Mouse (Mus musculus): Measurements from ENCODE around the gene Asic1.
"Not testable (repeated sequence)": the region's sequence is repeated elsewhere in the genome, so short reads cannot be mapped to it uniquely, and the experiment has no call there.

Asic1 gene

GRCm38 (mm10) chr15:99718461-99719021, 48.4 kb downstream of the Asic1 start:
- peak in 1 of 2 experiments; percentile 38 for DNase-seq (ENCODE audit: low spot score in 2 of 2)

DNA sequence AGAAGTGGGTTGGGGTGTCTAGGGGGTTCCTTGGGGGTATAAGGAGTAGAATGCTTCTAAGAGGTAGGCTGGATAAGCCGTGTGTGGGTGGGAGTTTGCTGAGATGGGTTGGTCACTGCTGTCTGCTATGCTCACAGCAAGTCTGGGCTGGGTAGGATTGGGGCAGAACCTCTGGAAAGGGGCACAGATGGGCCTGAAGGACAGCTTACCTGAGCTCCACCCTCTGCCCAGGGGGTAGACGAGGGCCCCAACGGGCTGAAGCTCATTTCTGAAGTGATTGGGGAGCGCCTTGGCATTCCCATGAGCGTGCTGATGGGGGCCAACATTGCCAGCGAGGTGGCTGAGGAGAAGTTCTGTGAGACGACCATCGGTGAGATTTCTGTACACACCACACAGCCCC, 49.7 kb downstream of the Asic1 start:
- DNase-seq (ENCODE audit: low spot score in 2 of 2) = no peak

DNA sequence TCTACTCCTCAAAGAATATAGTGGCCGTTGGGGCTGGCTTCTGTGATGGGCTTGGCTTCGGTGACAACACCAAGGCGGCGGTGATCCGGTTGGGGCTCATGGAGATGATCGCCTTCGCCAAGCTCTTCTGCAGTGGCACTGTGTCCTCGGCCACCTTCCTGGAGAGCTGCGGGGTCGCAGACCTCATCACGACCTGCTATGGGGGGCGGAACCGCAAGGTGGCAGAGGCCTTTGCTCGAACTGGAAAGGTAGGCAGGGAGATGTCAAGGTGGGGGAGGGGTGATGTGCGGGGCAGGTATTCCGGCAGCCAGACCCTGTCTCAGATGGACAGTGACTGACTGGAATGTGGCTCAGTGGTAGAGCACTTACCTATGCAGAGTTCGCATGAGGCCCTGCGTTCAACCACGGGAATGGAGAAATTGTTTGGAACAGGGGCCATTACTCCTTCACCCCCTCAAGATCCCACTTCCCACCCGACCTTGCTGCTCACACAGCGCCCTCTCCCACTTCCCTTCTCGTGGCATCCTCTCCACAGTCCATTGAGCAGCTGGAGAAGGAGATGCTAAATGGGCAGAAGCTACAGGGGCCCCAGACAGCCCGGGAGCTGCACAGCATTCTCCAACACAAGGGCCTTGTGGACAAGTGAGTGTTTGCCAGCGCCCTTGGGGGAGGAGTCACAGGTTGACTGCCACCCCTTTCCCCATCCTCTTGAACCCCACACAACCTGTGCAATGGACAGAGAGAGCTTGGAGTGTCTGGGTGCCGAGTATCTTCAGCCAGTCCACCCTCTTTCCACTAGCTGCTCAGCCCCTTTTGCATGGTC, 52.0 kb downstream of the Asic1 start:
- no peak for DNase-seq (ENCODE audit: low spot score in 2 of 2)

DNA sequence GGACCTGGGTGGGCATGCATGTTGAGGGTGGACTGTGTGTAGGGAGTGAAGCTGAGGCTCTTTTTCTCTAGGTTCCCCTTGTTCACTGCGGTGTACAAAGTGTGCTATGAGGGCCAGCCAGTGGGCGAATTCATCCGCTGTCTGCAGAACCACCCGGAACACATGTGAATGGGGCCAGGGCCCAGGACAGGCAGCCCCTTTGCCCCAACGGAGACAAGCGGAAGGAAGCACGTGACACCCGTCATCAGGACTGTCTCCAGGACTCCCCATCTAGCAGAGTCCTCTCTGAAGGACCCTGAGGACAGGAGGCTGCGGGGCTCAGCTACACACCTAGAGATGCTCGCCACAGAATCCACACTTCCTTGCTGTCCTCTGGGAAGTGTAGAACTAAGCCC, 52.9 kb downstream of the Asic1 start:
- DNase-seq (ENCODE audit: low spot score in 2 of 2) = peak in 1 of 2 experiments; percentile 57

GRCm38 (mm10) chr15:99723515-99724291, 53.5 kb downstream of the Asic1 start:
- DNase-seq (ENCODE audit: low spot score in 2 of 2) = peak; percentile 80

DNA sequence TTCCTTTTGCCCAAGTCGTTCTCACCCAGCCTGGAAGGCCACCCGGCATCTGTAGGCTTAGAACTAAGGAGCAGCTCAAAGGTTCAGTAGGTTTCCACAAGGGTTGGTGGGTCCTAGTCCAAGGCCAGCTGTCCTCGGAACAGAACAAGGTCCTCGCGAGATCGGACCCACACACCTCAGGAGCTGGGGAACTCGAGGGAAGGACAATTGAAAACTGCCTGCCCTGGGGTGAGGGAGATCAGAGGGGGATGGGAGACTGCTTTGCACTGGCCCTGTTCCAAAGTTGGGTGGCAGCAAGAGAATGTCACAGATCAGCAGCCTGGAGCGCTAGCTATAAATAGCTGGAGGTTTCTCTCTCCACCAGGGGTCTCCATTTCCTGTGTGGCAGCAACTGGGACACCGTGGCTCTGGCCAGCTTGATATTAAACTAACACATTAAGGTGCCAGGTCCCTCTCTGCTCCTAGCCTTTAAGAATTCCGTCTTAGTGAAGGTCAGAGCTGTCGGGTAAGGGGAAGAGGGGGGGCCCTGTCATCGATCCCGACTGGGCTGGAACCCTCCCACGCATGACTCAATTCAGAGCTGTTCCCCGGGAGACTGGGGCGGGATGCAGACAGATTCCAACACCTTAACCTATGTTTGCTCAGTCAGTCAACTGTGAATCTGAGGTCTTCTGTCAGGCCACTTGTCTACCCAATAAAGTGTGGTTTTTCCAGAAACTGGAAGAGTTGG, 54.3 kb downstream of the Asic1 start:
- peak; percentile 79 to 89 for DNase-seq (ENCODE audit: low spot score in 2 of 2)

GRCm38 (mm10) chr15:99725341-99726155, 55.4 kb downstream of the Asic1 start, which contains the start of gene Cox14:
Gene Cox14 (plus strand): TSS chr15:99725618.
- peak; percentile 96 to 98 for DNase-seq (ENCODE audit: low spot score in 2 of 2)

DNA sequence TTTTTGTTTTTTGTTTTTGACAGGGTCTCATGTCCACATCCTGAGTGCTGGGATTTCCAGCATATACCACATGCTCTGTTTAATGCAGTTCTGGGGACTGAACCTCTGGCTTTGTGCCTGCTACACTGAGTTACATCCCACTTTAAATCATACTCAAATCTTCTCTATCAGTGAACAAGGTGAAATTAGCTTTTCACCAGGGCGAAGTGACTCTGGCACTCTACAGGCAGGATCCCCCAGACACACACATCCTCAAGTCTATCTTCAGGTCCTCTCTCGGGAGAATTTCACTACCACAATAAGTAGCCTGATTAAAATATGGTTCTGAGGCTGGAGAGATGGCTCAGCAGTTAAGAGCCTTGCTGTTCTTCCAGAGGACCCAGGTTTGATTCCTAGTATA, 56.4 kb downstream of the Asic1 start:
- DNase-seq (ENCODE audit: low spot score in 2 of 2) = no peak

GRCm38 (mm10) chr15:99727039-99727438, 56.9 kb downstream of the Asic1 start:
- not testable (repeated sequence) for DNase-seq (ENCODE audit: low spot score in 2 of 2)

- DNase-seq (ENCODE audit: low spot score in 2 of 2) = no peak
Observed at GRCm38 (mm10) chr15:99727525-99727924, 57.4 kb downstream of the Asic1 start.

DNA sequence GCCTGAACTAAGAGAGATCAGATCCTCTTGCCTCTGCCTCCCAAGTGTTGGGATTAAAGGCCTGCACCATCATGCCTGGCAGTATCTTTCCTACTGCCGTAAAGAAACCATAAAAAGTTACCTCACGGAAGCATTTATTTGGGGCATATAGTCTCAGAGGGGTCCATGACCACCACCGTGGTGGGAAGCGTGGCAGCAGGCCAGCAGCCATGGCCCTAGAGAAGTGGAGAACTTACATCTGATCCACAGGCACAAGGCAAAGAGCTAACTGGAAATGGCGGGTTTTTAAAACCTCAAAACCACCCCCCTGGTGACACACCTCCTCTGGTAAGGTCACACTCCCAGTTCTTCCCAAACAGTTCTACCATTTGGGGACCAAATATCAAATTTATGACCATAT, 58.0 kb downstream of the Asic1 start:
- DNase-seq (ENCODE audit: low spot score in 2 of 2) = no peak

- no peak for DNase-seq (ENCODE audit: low spot score in 2 of 2)
Observed at GRCm38 (mm10) chr15:99729056-99729783, 59.1 kb downstream of the Asic1 start.

DNA sequence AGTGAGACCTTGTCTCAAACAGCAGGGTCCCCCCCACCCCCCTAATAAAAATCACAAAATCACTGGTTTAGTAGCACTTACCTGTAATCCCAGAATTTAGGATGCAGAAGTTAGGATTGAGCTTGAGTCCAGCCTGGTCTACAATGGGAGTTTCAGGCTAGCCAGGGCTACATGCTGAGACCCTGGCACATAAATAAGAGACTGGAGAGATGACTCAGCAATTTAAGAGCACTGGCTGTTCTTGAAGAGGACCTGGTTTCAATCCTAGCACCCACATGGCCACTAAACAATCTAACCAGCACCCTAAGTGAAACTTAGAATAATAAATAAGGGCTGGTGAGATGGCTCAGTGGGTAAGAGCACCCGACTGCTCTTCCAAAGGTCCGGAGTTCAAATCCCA, 61.0 kb downstream of the Asic1 start:
- DNase-seq (ENCODE audit: low spot score in 2 of 2) = no peak

GRCm38 (mm10) chr15:99731678-99732077, 61.5 kb downstream of the Asic1 start:
- no peak for DNase-seq (ENCODE audit: low spot score in 2 of 2)

- DNase-seq (ENCODE audit: low spot score in 2 of 2) = no peak
Observed at GRCm38 (mm10) chr15:99733186-99733585, 63.0 kb downstream of the Asic1 start.

DNA sequence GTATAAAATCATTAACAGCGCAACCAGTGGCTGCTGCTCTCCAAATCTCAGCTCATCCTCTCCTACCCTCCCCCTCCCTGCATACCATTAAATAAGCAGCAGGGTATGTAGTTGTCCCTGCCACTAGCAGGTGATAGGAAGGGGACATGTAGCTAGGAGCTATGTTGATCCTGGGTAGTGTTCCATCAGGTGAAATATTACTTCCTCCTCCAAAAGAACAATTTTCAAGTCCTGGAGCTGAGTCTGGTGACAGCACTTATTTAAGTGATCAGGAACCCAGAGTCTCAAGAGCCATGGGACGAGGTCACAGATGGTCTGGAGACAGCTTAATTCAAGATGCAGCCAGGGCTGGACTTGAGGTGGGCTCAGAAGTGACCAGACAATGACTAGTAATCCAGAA, 65.5 kb downstream of the Asic1 start:
- peak; percentile 100 for DNase-seq (ENCODE audit: low spot score in 2 of 2)

- no peak for DNase-seq (ENCODE audit: low spot score in 2 of 2)
Observed at GRCm38 (mm10) chr15:99736675-99737074, 66.5 kb downstream of the Asic1 start.

DNA sequence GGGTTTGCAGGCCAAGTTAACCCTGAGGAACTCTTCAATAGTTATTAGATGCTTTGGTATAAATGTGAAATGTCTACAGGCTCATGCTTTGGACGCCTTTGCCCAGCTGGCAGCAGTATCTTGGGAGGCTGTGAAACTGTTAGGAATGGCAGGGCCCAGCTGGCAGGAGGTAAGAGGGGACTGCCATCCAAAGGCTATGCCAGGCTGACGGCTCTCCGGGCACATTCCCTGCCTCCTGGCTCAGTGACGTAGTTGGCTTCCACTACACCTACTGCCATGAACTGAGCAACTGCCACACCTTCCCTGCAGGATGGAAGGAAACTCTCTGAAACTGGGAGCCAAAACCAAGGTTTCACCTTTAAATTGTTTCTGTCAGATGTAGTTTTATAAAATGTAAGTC, 70.1 kb downstream of the Asic1 start:
- no peak for DNase-seq (ENCODE audit: low spot score in 2 of 2)

Data from right cerebral cortex, postnatal 10 days (tissue).